Mouse (Mus musculus) heart, postnatal 36 days (tissue): ENCODE measurements around the gene Tepp. TPM values are rescaled to one million over a fixed set of nuclear protein-coding genes. Genes with fewer than 3 reads are reported as not detected.

Source experiments
- DNase-seq, 2 experiments: peaks; one replicate each; pipeline ENCODE4 v3.0.0; 2021 to 2022
- intact Hi-C: fragments of 180-260 bp; cut with DNase I; formaldehyde crosslinking; loops from one replicate; pipeline ENCODE4 v1.15.1; 2025
- total RNA-seq, 2 experiments: library from RNA; stranded (reverse); gene quantifications; 2 replicates each; pipeline ENCODE4 v1.2.3; 2021

Tepp gene
- total RNA-seq, 2 experiments from 2014 or later: not detected

- intact Hi-C loops: loop anchor here (2.0 kb wide), 1 partner anchor 38 kb away; no protein-coding TSS in a partner anchor
- DNase-seq: no peak
Measured at GRCm38 (mm10) chr8:95330367-95330766, 20.0 kb downstream of the Tepp start.

DNA sequence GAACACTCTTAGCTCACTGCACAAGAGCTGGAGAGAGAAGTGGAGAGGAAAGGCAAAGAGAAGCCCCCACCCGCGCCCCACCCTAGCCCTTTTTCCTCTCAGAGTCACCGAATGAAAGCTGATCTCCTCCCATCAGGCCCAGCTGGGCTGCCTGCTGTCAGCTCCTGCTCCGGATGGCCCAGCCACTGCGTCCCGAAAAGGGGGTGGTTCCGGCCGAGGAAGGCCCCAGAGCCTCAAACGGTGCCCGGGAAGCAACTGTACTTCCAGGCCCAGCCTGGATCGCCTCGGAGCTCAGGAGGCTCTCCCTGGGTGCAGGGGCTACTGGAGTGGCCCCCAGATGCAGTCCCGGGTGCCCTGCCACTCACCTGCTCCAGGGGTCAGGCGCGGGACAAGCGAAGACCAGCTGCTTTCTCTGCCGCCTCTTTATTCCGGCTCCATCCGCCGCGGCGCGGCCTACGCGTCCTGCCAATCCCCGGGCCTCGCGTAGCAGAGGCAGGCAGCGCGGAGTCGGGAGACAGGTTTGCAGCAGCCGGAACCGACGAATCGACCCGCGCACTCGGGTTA is 20.9 kb downstream of the Tepp start:
- no peak for DNase-seq
- intact Hi-C loops: loop anchor here (1.0 to 2.0 kb wide), 2 partner anchors 38 to 77 kb away; no protein-coding TSS in a partner anchor

DNA sequence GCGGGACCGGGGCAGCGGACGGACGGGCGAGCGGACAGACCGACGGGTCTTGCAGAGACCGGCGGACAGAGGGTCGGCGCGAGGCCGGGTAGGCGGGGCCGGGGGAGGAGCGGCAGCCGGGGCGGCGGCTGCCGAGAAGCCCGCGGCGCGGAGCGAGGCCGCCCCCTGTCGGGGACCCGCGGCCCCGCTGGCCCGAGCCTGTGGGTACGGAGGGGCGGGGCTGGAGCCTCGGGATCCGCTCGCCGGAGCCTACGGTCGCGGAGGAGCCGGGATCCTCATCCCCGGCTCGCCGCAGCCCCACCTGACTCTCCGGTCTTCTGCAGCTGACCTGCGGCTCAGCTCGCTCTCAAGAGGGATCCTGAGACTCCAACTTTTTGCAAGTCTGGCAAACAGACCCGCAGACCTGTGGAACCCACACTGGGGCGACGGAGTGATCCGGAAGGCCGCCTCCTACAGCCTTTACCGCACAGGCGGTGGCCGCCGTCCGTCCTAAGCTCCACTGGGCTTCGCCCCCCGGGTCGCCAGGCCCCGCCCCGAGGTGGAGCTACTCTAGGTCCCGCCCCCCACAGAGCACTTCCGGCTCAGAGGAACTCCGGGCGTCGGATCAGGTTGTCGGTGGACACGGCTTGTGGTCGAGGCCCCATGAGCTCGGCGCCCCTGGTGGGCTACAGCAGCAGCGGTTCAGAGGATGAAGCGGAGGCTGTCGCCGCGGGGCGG is 21.5 kb downstream of the Tepp start, which contains the start of the genes Zfp319 and Usb1:
Gene Zfp319 (minus strand): TSS at position 231 of the 717 bp plus-strand sequence.
Gene Usb1 (plus strand): TSS at position 565 of the 717 bp plus-strand sequence.
- intact Hi-C loops: loop anchor here (1.0 to 2.0 kb wide), 2 partner anchors 39 to 78 kb away; no protein-coding TSS in a partner anchor
- peak; percentile 96 to 97 for DNase-seq

- intact Hi-C loops: no loop called here
- no peak for DNase-seq
Measured at GRCm38 (mm10) chr8:95332437-95333199, 22.3 kb downstream of the Tepp start.

GRCm38 (mm10) chr8:95335706-95336105 is 25.3 kb downstream of the Tepp start:
- intact Hi-C loops: no loop called here

GRCm38 (mm10) chr8:95336363-95336762 is 26.0 kb downstream of the Tepp start:
- intact Hi-C loops: no loop called here
- DNase-seq: no peak

More at GRCm38 (mm10) chr8:95335706-95336105, 25.3 kb downstream of the Tepp start:
- no peak for DNase-seq

DNA sequence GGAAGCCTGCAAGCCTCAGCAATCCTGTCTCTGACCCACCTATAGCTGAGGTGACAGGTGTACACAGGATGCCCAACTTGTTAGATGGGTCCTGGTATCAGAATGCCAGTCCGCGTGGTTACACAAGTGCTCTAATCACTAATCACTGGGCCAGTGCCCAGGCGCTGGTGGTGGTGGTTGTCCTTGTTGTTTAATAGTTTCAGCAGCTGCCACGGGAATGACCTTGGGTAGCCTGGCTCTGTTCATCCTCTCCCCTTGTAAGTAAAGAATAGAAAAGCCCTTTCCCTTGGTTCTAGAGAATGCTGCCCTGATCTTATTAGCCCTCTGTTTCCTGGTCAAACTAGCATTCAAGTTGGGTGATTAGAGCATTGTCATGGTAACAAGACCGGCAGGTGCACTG is 31.4 kb downstream of the Tepp start:
- peak in 1 of 2 experiments; percentile 45 for DNase-seq
- intact Hi-C loops: no loop called here

GRCm38 (mm10) chr8:95344668-95345067 is 34.3 kb downstream of the Tepp start:
- intact Hi-C loops: loop anchor here (5.0 kb wide), 4 partner anchors 143 to 353 kb away; partner anchors contain the start of gene Ccdc113
- no peak for DNase-seq

GRCm38 (mm10) chr8:95346643-95347545 is 36.5 kb downstream of the Tepp start:
- intact Hi-C loops: loop anchor here (5.0 kb wide), 4 partner anchors 140 to 350 kb away; partner anchors contain the start of gene Ccdc113
- peak; percentile 76 to 82 for DNase-seq

GRCm38 (mm10) chr8:95348356-95348755 is 38.0 kb downstream of the Tepp start:
- DNase-seq: no peak

GRCm38 (mm10) chr8:95348811-95349630 is 38.7 kb downstream of the Tepp start:
- intact Hi-C loops: loop anchor here (5.0 kb wide), 4 partner anchors 138 to 348 kb away; partner anchors contain the start of gene Ccdc113
- DNase-seq: peak; percentile 64 to 66

More at GRCm38 (mm10) chr8:95348356-95348755, 38.0 kb downstream of the Tepp start:
- intact Hi-C loops: loop anchor here (5.0 kb wide), 4 partner anchors 139 to 349 kb away; partner anchors contain the start of gene Ccdc113

DNA sequence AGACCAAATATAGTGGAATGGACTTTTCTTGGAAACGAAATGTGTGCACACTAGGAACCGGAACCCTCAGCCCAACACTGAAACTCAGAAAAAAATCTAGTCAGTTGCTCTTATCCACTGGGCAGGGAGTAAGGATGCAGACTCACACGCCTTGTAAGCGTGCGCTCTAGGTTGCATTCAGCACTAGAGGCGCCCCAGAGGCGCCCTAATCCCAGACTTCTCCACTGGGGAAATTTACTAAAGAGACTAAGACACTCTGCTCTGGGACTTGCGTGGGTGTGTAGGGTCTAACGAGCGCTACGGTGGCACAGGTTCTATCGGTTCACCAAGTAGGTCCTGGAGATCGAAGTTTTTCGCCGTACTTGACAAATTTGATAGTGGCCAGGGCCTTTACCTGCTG is 41.1 kb downstream of the Tepp start:
- intact Hi-C loops: loop anchor here (5.0 kb wide), 1 partner anchor 41 kb away; no protein-coding TSS in a partner anchor
- no peak for DNase-seq

- intact Hi-C loops: loop anchor here (1.0 to 5.0 kb wide), 4 partner anchors 21 to 82 kb away; partner anchors contain the start of gene Cfap20
- DNase-seq: peak; percentile 82 to 88
Measured at GRCm38 (mm10) chr8:95352151-95352870, 41.9 kb downstream of the Tepp start, which contains the start of gene Mmp15. Gene Mmp15, plus strand, starts transcription at chr8:95352268.

DNA sequence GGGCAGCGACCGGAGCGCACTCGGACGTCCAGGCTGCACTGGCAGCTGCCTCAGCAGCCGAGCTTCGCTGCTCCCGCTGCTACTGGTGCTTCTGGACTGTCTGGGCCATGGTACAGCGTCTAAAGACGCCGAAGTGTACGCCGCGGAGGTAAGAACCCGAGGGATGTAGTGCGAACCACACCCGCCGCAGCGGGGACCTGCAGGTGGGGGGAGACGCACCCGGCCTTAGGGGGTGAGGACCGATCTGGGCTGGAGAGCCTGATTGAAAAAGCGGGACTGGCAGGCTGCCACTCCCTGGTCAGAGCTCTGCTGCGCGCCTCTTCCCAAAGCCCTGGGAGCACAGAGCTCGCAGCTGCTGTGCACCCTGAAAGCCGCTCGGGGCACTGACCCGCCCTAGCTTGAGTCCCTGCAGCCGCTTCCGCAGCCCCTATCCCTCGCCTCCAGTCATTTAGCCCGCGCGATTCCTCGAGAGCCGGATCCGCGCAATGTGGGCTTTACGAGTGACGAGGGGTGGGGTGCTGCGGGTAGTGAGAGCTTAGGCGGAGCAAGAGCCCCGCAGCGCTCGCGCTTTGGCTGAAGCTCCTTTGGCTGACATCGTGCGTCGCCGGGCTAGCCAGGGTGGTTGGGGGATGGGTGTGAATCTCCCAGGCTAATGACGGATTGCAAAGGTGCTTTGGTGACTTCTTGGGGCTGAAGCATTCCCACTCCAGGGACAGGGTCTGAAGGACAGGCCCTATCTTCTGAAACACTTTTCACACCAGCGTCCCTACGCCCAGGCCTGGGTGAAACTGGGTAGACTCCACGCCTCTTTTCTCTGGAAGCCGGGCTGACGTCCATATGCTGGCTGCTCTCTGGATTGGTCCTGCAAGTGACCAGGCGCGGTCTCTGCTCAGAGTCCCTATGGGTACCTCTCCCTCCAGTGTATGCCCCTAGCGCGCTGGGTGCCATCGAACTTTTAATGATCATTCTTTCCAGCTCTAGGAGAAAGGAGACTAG is 42.8 kb downstream of the Tepp start:
- DNase-seq: peak; percentile 52 to 67

DNA sequence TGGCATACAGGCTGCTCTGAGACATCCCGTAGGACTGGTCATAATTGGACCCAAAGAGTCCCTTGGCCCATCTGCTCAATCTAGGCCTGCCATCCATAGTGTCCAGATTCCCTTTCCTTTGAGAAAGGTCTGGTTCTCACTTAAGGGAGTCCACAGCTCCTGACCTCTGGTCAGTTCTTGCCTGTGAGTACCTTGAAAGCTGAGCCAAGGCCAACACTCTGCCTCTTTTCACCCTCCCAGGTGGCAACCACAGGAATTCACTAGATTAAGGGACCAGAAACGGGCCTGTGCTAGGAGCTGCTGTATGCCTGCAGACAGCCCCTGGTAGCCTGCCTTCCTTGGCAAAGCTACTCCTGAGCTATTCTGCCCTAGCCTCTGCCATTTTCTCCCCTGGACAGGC is 44.2 kb downstream of the Tepp start:
- intact Hi-C loops: loop anchor here (5.0 kb wide), 1 partner anchor 38 kb away; no protein-coding TSS in a partner anchor
- DNase-seq: no peak

More for the DNA sequence above, 42.8 kb downstream of the Tepp start:
- intact Hi-C loops: loop anchor here (1.0 to 5.0 kb wide), 5 partner anchors 20 to 81 kb away; partner anchors contain the start of gene Cfap20
